Mouse (Mus musculus): ENCODE data around the gene Col28a1. TPM values are rescaled to one million over a fixed set of nuclear protein-coding genes. Genes with fewer than 3 reads are reported as not detected.
A peak's percentile ranks its signal among the peaks of the same experiment; 100 is the strongest.

The Col28a1 gene
- total RNA-seq, 2 experiments from 2014 or later = 0.72 to 0.92 TPM

DNA sequence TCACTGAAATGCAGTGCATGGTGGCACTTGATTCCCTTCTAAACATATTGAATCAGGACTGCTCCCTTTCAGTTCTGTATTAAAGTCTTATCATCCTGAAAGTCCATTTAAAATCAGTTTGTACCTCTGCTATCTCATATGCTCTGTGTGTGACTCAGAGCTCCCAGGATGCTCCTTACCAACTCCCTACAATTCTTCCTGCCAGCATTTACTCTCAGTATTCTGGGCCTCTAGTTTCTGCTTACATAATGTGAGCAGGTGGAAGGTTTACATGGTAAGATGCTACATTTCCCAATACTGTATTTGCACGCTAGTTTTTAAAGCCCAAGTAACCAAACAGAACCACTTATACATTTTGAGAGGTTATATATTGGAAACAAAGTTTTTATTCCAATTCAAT lies 64.3 kb downstream of the Col28a1 start:
- intact Hi-C loops (cut with DNase I) = no loop called here
- no peak for DNase-seq

DNA sequence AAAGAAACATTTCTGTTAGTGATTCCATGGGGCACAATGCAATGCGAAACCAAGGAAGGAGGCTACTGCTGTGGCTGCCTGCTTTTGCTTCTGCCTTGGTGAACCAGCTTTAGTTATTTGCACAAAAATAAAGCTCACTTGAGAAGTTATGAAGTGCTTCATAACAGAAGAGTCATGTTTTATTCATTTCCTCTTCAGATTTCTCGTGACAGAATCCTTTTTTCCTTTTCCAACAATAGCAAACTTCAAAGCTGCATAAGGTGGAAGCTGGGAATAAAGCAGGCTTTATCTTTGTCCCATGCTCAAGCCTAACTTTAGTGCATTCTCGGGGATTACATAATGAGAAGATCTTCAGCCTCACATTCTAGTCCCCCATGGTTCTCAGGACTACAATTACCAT lies 65.9 kb downstream of the Col28a1 start:
- DNase-seq = no peak
- intact Hi-C loops (cut with DNase I) = no loop called here

DNA sequence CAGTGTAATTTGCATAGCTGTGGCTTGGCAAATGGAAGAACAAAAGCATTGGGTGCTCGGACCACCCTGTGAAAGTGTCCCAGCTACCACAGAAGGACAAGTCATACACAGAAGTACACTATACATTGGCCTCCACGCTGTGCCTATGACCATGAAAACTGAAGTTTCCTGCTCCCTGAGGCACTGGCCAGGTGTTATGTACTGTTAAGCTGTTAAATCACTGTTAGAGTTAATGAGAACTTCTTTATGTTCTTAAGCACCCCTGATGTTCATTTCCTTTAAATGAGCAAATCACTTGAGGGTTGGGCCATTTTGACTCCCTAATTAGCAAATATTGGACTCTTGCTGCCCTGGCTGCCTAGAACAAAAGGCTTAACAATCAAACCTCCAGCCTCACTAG lies 73.3 kb downstream of the Col28a1 start:
- DNase-seq = no peak
- intact Hi-C loops (cut with DNase I) = no loop called here

- no peak for DNase-seq
- intact Hi-C loops (cut with DNase I) = no loop called here
Observed at GRCm38 (mm10) chr6:8118577-8118976, 73.8 kb downstream of the Col28a1 start.

- DNase-seq = peak in 1 of 2 experiments; percentile 14
- intact Hi-C loops (cut with DNase I) = no loop called here
Observed at GRCm38 (mm10) chr6:8105870-8106706, 86.3 kb downstream of the Col28a1 start.

DNA sequence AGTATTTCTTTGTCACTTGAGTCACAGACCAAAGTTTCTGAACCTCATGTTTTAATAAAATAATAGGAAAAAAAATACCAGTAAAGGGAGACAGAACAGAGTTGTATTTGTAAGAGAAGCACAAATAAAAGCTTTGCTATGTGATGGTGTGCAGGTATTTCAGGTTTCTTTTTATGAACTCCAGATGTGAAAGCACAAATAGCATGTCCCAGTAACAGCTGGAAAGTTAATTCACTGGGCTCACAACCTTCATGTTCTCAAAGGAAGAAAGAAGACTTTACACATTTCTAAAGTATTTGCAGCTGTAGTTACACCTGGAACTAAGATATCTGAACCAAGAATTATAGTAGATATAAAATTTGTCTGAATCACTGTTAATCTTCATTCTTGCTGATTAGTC lies 91.2 kb downstream of the Col28a1 start:
- DNase-seq = no peak
- intact Hi-C loops (cut with DNase I) = no loop called here

DNA sequence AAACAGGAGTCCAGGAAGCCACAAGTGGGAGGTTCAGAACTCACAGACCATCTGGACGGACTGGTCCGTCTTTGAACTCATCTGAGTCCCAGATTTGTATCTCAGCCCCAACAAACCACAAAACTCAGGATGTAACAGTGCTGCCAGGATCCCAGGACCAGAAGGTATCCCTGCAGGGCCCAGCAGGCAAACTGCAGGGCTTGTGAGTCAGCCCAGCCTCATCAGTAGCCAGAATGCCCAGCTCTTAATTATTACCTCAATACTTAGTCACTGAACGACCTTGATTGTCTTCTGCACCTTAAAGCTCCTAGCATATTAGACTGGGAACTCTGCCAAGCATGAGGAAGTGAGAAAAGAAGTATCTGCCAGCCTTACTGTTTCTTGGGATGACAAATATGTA lies 96.6 kb downstream of the Col28a1 start:
- intact Hi-C loops (cut with DNase I) = loop anchor here (2.0 kb wide), 1 partner anchor 83 kb away; no protein-coding TSS in a partner anchor
- no peak for DNase-seq

GRCm38 (mm10) chr6:8094160-8094953 lies 98.1 kb downstream of the Col28a1 start:
- DNase-seq = peak in 1 of 2 experiments; percentile 18
- intact Hi-C loops (cut with DNase I) = loop anchor here (2.0 kb wide), 1 partner anchor 84 kb away; no protein-coding TSS in a partner anchor

GRCm38 (mm10) chr6:8093556-8093955 lies 98.9 kb downstream of the Col28a1 start:
- no peak for DNase-seq
- intact Hi-C loops (cut with DNase I) = no loop called here

DNA sequence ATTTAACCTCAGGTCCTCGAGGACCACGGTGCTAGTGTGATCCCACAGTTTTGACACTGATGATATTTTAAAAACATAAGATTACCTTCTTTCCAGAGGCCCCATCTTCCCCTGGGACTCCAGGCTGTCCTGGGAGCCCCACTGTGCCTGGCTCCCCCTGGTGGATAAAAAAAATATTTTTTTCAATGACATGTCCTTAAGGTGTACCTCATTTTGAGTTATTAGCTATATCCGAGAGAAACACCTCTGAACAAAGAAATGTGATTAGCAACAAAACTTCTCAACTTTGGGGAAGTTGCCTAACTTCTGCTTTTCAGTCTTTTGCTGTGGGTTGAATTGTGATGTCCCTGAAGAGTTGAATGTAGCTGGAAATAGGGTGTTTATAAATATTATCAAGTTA lies 105.6 kb downstream of the Col28a1 start:
- no peak for DNase-seq
- intact Hi-C loops (cut with DNase I) = loop anchor here (5.0 kb wide), 1 partner anchor 355 kb away; no protein-coding TSS in a partner anchor

DNA sequence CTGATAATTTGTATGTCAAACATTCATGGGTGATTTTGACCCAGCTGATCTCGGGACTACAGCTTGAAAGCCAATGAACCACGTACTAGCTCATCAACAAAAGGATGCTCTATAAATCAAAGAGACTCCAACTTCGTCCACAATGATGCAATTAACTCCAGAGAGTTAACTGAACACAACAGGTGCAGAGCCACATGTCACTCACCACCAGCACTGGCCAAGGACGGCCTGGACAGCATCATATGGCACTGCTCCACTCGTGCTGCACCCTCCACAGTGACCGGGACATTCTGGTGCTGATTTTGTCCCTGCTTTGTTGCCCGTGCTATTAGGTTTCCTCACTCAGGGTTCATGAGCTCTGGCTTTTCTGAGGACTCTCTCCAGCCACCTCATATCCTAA lies 107.6 kb downstream of the Col28a1 start:
- intact Hi-C loops (cut with DNase I) = loop anchor here (5.0 kb wide), 1 partner anchor 353 kb away; no protein-coding TSS in a partner anchor
- no peak for DNase-seq

DNA sequence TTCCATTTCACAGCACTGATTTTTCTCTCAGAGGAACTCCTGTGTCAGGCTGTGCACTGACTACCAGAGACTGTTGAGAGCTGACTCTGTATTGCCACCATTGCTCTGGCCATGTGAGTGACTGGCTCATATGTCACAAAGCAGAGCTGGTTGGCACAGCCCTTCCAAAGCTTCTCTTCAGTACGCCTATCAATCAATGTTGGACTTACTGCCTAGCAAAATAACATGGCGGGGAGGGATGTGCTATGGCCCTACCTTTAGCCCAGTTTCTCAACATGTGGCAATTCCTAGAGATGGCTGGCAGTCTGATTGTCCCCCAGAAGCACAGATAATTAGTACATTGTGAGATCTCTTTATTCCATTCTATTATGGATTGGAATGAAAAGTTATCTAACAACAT lies 109.2 kb downstream of the Col28a1 start:
- intact Hi-C loops (cut with DNase I) = no loop called here
- DNase-seq = no peak

DNA sequence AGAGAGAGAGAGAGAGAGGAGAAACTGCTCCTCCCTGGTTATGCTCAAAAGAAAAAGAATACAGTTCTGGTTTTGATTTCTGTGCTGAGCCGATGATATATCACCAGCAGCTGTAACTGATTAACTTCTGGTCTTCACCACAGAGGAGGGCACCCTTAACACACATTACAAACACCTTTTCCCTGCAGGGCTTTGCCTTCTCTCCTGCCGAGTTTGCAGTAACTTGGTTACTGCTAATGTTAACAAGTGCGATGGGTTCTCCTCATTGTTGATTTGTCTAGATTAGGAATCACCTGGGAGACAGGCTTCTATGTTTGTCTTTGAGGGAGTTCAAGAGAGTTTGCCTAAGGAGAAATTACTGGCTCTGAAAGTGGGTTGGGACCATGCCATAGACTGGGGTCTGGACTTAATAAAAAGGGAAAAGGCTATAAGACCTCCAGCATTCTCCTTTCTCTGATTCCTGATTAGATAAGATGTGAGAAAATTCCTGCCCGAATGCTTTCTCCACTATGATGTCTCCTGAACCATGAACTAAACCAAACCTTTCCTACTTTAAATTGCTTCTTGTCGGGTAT lies 114.8 kb downstream of the Col28a1 start:
- intact Hi-C loops (cut with DNase I) = no loop called here

GRCm38 (mm10) chr6:8074914-8075313 lies 117.5 kb downstream of the Col28a1 start:
- no peak for DNase-seq
- intact Hi-C loops (cut with DNase I) = no loop called here

More for the DNA sequence above, 114.8 kb downstream of the Col28a1 start:
- DNase-seq = no peak

DNA sequence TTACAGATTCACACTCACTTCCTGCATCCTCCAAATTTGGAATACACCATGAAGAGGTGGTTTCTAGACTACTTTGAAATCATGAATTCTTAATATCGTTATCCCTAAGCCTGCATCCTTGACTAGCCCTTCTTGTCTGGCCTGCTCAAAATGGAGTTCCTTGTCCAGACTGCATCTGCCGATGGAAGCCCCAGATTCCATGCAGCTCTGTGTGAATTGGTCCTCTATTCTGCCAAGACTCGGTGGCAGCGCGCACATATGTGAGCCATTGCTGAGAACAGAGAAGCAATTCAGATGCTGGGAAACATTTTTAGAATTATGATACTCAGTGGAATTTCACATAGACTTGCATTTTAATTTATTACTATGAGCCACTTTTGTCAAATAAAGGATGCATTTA lies 123.4 kb downstream of the Col28a1 start:
- intact Hi-C loops (cut with DNase I) = no loop called here
- no peak for DNase-seq

- no peak for DNase-seq
- intact Hi-C loops (cut with DNase I) = no loop called here
Observed at GRCm38 (mm10) chr6:8068394-8068793, 124.0 kb downstream of the Col28a1 start.

DNA sequence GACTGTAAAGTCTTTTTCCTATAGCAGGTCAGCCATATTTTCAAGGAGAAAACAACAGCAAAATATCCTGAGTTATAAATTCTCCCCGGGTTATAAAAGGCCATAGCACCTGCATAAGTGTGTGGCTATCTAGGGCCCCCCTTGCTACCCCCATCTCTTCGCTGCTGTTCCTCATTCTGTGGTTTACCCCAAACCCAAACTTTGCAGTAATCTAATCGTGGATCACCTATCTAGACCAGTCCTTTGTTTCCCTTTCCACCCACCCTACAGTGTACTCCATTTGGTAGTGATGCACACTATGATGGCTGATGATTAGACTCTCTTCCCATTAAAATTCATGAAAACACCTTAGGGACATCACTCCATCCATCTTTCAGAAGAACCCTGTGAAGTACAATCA lies 125.3 kb downstream of the Col28a1 start:
- no peak for DNase-seq
- intact Hi-C loops (cut with DNase I) = loop anchor here (2.0 kb wide), 1 partner anchor 764 kb away; no protein-coding TSS in a partner anchor

- DNase-seq = peak; percentile 37 to 65
- intact Hi-C loops (cut with DNase I) = loop anchor here (1.0 to 2.0 kb wide), 4 partner anchors 123 to 765 kb away; no protein-coding TSS in a partner anchor
Observed at GRCm38 (mm10) chr6:8066208-8066607, 126.2 kb downstream of the Col28a1 start.

DNA sequence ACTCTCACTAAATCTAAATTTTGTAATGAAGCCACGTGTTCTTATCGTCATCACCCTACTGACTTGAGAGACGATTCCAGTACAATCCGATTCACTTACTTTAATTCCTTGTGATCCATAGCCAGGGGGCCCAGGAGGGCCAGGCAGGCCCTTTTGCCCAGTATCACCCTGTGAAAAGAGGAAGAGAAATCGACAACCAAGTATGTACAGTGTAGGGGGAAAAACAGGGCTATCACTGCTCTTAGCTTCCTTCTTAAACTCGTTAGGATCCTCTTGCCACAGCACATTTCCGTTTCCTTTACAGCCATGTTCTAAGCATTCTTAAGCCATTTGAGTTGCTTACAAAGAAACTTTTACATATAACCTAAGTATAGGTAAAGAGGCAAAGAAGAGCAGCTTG lies 133.2 kb downstream of the Col28a1 start:
- DNase-seq = no peak
- intact Hi-C loops (cut with DNase I) = no loop called here

DNA sequence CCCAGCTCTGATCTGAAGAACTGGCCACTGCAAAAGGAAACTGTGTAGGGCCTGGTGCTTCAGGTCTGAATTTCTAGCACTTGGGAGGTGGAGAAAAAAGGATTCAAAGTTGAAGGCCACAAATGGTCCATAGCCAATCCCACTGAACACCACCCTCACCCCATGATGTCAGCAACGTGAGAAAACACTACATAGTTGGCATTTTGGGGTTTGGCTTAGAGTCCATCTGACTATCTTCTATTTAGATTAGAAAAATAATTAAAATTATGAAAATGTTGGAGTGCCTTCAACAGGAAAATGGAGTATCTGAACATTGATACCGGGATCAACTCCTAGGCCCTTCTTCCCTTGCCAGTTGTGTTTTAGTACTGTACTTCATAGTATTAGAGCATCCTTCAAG lies 144.2 kb downstream of the Col28a1 start:
- intact Hi-C loops (cut with DNase I) = no loop called here

DNA sequence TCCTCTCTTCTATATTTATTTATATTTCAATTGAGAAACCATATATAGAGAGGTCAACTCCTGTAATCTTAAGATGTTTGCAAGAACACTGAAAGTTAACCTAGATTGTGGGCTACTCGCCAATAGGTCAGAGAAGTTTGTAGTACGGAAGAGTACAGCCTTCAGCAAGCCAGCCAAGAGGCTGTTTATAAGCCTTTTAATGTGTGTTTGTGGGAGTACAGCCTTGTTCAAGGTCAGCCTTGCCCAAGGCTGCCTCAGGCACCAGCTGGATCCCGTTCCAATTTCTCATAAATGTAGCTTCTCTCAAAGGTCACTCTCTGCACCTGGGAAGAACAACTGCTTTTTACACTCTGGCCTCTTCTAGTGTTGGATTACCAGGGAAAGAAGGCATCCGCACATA lies 146.0 kb downstream of the Col28a1 start:
- no peak for DNase-seq
- intact Hi-C loops (cut with DNase I) = no loop called here

More for the DNA sequence above, 144.2 kb downstream of the Col28a1 start:
- no peak for DNase-seq

Measured in heart, postnatal 36 days (tissue).